Mouse (Mus musculus) cerebellum, postnatal 4 days (tissue): ENCODE measurements around the gene Hspa8.

ENCODE experiments used
- DNase-seq, 2 experiments: peaks; one replicate each; pipeline ENCODE4 v3.0.0; 2022; ENCODE audit warnings: low spot score in 2 of 2, mixed read lengths in 1 of 2

Gene Hspa8

GRCm38 (mm10) chr9:40808907-40809280, 8.1 kb downstream of the Hspa8 start:
- DNase-seq, result no peak

- peak in 1 of 2 experiments; percentile 34 for DNase-seq
These were observed 11.1 kb downstream of the Hspa8 start for GRCm38 (mm10) chr9:40811860-40812259.

GRCm38 (mm10) chr9:40814060-40814459, 13.3 kb downstream of the Hspa8 start:
- DNase-seq, result no peak

- no peak for DNase-seq
These were observed 16.7 kb downstream of the Hspa8 start for GRCm38 (mm10) chr9:40817325-40818028.

- no peak for DNase-seq
These were observed 24.8 kb downstream of the Hspa8 start for GRCm38 (mm10) chr9:40825601-40826000.

- DNase-seq, result no peak
These were observed 26.6 kb downstream of the Hspa8 start for GRCm38 (mm10) chr9:40827366-40827765.

GRCm38 (mm10) chr9:40834569-40834968, 33.8 kb downstream of the Hspa8 start:
- peak; percentile 82 to 83 for DNase-seq

GRCm38 (mm10) chr9:40836681-40837080, 35.9 kb downstream of the Hspa8 start:
- DNase-seq, result no peak

GRCm38 (mm10) chr9:40839662-40840061, 38.9 kb downstream of the Hspa8 start:
- DNase-seq, result no peak

GRCm38 (mm10) chr9:40851515-40851914, 50.7 kb downstream of the Hspa8 start:
- DNase-seq, result no peak

- DNase-seq, result no peak
These were observed 57.8 kb downstream of the Hspa8 start for GRCm38 (mm10) chr9:40858461-40859160.

- no peak for DNase-seq
These were observed 58.4 kb downstream of the Hspa8 start for GRCm38 (mm10) chr9:40859196-40859595.
